Mouse (Mus musculus): ENCODE results near the gene Olfr259.

Gene Olfr259

DNA sequence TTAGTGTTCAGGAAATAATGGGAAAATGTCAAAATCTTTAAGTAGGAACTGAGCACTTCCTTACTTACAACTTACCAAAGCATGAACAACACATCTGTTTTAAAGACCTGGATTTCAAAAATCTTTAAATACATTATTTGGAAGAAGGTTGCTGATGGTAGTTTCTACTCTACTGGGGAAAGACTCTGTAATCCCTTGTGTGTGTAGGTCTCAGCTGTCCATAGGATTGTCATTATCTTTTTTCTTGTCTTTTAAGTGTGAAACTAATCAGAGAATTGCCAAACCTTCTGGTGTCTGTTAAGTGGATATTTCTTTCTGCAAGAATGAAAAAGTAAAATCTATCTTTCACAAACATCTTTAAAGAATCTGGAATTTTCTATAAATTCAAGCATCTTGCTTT, at the start of gene Olfr259:
Gene Olfr259 (minus strand): TSS at position 101 of the 400 bp plus-strand sequence.
- DNase-seq (ENCODE audit: low spot score), result no peak

DNA sequence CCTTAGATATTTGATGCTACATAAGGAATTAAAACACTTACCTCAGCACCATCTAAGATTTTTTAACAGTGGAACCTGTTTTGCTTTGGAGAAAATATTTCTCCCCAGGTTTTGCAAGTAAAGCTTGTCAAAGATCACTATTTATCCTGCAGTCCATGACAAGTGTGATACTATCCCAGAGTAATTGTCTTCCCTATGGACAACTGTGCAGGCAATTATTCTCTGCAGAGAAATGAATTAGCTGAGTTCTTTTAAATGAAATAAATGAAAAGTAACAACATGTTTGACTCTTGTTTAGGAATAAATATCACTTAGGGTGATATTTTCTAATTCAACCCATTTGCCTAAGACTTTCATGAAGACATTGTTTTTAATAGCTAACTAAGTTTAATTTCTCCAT, 38.2 kb upstream of the Olfr259 start, which contains the start of gene Olfr1111:
Gene Olfr1111 (minus strand): TSS at position 101 of the 400 bp plus-strand sequence.
- DNase-seq (ENCODE audit: low spot score), result no peak

DNA sequence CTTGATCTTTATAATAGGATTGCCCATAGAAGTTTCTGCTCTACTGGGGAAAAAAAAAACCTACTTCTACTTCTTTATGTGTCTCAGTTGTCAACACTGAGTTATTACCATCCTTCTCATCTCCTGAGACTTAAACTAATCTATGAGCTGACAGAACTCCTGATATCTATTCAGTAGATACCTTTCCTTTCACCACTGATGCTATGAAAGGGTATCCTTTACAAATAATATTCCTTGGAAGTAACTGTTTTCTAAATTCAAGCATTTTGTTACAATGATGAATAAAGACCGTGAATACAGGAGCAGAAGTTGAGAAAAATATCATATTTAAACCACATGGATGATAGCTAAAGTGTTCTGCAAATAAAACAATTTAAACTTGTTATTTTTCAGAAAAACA, 25.8 kb upstream of the Olfr259 start, which contains the start of gene Olfr1110:
Gene Olfr1110 (minus strand): TSS at position 101 of the 400 bp plus-strand sequence.
- DNase-seq (ENCODE audit: low spot score), result no peak

DNA sequence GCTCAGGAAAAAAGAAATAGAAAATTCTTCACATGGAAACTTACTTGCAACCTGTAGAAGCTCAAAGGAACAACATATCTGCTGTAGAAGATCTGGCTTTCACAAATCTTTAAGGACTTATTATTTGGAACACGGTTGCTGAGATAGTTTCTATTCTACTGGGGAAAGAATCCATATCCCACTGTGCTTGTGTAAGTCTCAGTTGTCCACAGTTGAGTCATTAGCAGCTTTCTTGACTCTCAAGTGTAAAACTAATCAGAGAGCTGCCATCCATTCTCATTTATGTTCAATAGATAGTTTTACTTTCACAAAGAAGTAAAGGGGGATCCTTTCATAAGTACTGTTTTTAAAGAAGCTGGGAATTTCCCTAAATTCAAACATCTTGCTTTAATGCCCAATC, 18.5 kb downstream of the Olfr259 start, which contains the start of gene Olfr1109:
Gene Olfr1109 (minus strand): TSS at position 101 of the 400 bp plus-strand sequence.
- no peak for DNase-seq (ENCODE audit: low spot score)

DNA sequence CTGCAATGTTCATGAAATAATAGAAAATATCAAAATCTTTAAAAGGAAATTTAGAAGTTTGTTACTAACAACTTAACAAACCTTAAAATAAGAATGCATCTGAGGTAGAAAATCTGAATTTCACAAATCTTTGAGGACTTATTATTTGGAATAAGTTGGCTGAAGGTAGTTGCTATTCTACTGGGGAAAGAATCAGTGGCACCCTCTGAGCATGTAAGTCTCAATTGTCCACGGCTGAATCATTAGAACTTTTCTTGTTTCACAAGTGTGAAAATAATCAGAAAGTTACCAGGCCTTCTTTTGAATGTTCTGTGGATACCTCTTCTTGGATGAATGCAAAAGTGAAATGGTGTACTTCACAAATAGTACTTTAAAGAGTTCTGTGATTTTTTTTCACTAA, 38.6 kb downstream of the Olfr259 start, which contains the start of gene Olfr1107:
Gene Olfr1107 (minus strand): TSS at position 101 of the 400 bp plus-strand sequence.
- no peak for DNase-seq (ENCODE audit: low spot score)
